Mouse (Mus musculus): ENCODE measurements around the gene Cyth1. TPM values are rescaled to one million over a fixed set of nuclear protein-coding genes. Genes with fewer than 3 reads are reported as not detected.

The Cyth1 gene
- polyA plus RNA-seq, 1 experiment from 2014 or later, result 11.5 TPM

DNA sequence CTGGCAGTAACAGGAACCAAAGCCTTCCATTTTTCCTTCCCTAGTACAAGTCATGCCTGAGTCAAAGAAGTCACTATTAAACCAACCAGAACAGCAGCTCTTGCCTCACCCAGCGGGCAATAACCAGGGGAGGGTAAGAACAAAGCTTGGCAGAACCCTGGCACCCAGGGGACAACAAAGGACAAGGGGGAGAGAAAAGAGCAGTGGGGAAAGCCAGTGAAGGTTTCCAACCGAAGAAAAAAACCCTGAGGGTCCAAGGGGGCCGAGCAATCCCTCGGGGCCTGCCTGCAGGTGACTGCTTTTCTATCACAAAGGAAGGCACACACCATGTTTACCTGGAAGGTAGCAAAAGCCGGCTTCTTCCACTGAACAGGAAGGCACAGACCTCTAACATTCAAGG is 1.7 kb downstream of the Cyth1 start:
- Histone ChIP-seq H3K4me3 (ENCODE audit: low read depth, low read length) (peak overlapping the region; percentile 77; the same call in 1 of the 2 replicates), H3K36me3 (ENCODE audit: control insufficient read depth, insufficient read depth, low read length) (no peaks in the 10 kb centered on the region), H3K4me1 (replicated peaks; ENCODE audit: control insufficient read depth, insufficient read depth, low read length) (peaks cover 8% of the 10 kb centered on the region), H3K4me2 (ENCODE audit: low read depth, low read length, severe bottlenecking) (peak overlapping the region; percentile 99; the same call in 1 of the 2 replicates), H3K9ac (ENCODE audit: low read length) (peak overlapping the region; percentile 17; the same call in 1 of the 2 replicates), H3K27me3 (ENCODE audit: control insufficient read depth, insufficient read depth, low read length) (no peaks in the 10 kb centered on the region), H3K27ac (ENCODE audit: low read depth, low read length) (no peak overlapping the region), H3K9me3 (ENCODE audit: control insufficient read depth, low read length) (no peaks in the 10 kb centered on the region)
- DNase-seq (ENCODE audit: low spot score) (no peak), ATAC-seq (replicated peaks; ENCODE audit: low FRiP score) (no peak)
- 55% methylated on average over 5 of the region's 5 CpGs for WGBS

DNA sequence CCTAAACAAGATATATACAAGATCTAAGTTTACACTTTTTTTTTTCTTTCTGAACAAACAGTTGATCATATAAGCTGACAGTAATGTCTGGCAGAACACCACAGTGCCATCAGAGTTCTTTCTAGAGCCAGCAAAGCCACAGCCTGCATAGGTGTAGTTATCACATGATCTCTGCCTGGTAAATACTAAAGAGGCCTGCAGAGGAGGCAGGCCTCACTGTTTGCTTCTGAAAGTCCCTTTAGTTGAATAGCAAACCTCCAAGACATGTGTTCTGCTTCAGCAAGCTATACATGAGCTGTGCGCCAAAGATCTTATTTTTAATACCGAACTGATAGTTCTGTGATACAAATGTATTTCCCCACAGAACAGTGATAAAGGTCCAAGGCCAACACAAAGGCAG is 3.3 kb downstream of the Cyth1 start:
- Histone ChIP-seq H3K4me3 (ENCODE audit: low read depth, low read length) (no peak overlapping the region), H3K9me3 (ENCODE audit: control insufficient read depth, low read length) (no peaks in the 10 kb centered on the region), H3K36me3 (ENCODE audit: control insufficient read depth, insufficient read depth, low read length) (no peaks in the 10 kb centered on the region), H3K4me2 (ENCODE audit: low read depth, low read length, severe bottlenecking) (no peak overlapping the region), H3K27me3 (ENCODE audit: control insufficient read depth, insufficient read depth, low read length) (no peaks in the 10 kb centered on the region), H3K27ac (ENCODE audit: low read depth, low read length) (no peak overlapping the region), H3K9ac (ENCODE audit: low read length) (no peak overlapping the region), H3K4me1 (replicated peaks; ENCODE audit: control insufficient read depth, insufficient read depth, low read length) (peaks cover 8% of the 10 kb centered on the region)
- DNase-seq (ENCODE audit: low spot score) (no peak), ATAC-seq (replicated peaks; ENCODE audit: low FRiP score) (no peak)
- WGBS, result 93% methylated on average over 2 of the region's 2 CpGs

DNA sequence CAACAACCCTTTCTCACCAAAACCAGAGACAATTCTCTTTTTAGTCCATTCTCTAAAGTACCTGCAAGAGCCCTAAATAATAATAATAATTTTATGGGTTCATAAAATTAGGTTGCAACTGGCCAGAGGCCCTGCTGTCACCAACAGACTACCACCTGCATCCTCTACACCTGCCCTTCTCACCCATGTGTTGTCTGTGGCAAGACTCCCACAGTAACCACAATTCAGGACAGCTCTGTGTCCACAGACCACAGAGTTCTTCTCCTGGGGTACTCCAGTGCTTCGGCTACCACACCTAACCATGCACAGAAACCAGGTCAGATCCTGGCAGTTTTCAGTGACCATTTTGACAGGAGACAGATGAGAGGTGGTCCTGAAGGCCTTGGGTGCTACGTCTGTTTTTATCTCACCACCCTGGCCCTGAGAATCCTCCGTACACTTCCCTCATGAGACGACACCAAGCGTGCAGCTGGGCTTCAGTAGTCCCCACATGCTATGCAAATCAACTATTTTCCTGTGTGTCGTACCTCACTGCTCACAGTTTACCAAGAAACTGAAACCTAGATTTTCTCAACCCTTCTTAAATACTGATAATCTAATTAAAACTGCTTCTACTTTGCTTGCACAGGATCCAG is 4.6 kb downstream of the Cyth1 start:
- Histone ChIP-seq H3K36me3 (ENCODE audit: control insufficient read depth, insufficient read depth, low read length) (no peaks in the 10 kb centered on the region), H3K4me3 (ENCODE audit: low read depth, low read length) (no peak overlapping the region), H3K27me3 (ENCODE audit: control insufficient read depth, insufficient read depth, low read length) (no peaks in the 10 kb centered on the region), H3K9ac (ENCODE audit: low read length) (no peak overlapping the region), H3K4me2 (ENCODE audit: low read depth, low read length, severe bottlenecking) (no peak overlapping the region), H3K27ac (ENCODE audit: low read depth, low read length) (no peak overlapping the region), H3K9me3 (ENCODE audit: control insufficient read depth, low read length) (no peaks in the 10 kb centered on the region), H3K4me1 (replicated peaks; ENCODE audit: control insufficient read depth, insufficient read depth, low read length) (peaks cover 11% of the 10 kb centered on the region)
- WGBS, result 92% methylated on average over 6 of the region's 6 CpGs
- ATAC-seq (replicated peaks; ENCODE audit: low FRiP score) (no peak), DNase-seq (ENCODE audit: low spot score) (no peak)

DNA sequence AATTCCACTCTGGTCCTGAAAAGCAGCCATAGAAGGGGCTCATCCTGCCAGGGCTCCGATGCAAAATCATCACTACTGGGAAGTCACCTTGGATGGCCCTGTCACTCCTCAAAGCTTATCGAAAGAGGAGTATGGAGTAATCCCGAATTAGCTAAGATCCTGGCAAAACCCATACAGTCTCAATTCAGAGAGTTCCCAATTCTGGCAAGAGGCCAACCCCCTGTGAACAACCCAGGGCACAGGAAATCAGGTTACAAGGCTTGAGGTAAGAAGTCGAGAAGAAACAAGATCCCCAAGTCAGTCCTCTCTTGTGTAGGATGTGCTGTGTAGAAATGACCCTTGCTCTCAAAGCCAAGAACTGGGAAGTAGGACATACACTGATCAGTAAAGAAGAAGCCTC is 5.9 kb downstream of the Cyth1 start:
- Histone ChIP-seq H3K27ac (ENCODE audit: low read depth, low read length) (no peak overlapping the region), H3K27me3 (ENCODE audit: control insufficient read depth, insufficient read depth, low read length) (no peaks in the 10 kb centered on the region), H3K4me1 (replicated peaks; ENCODE audit: control insufficient read depth, insufficient read depth, low read length) (peaks cover 11% of the 10 kb centered on the region), H3K9me3 (ENCODE audit: control insufficient read depth, low read length) (no peaks in the 10 kb centered on the region), H3K9ac (ENCODE audit: low read length) (no peak overlapping the region), H3K4me2 (ENCODE audit: low read depth, low read length, severe bottlenecking) (no peak overlapping the region), H3K4me3 (ENCODE audit: low read depth, low read length) (no peak overlapping the region), H3K36me3 (ENCODE audit: control insufficient read depth, insufficient read depth, low read length) (no peaks in the 10 kb centered on the region)
- ATAC-seq (replicated peaks; ENCODE audit: low FRiP score) (no peak), DNase-seq (ENCODE audit: low spot score) (no peak)
- WGBS, result 89% methylated on average over 4 of the region's 4 CpGs

DNA sequence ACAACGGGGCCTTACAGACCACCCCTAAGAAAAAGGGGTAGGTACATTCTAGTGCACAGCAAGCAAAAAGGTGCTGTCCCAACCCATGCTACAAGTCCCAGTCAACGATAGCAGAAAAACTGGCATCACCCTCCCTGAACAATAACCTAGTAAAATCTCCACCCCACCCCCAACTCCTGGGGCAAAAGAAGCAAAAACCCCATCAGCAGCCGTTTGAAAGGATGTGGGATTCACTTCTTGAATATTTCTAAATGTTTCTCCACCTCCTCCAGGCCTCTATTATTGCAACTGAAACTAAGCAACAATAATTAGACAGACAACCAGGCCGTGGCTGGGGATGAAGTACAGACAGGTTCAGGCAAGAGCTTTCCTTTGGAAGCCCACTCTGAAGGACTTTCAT is 8.0 kb downstream of the Cyth1 start:
- ATAC-seq (replicated peaks; ENCODE audit: low FRiP score) (no peak), DNase-seq (ENCODE audit: low spot score) (no peak)
- no peaks in the 10 kb centered on the region for H3K27me3 ChIP-seq (ENCODE audit: control insufficient read depth, insufficient read depth, low read length)
- no peak overlapping the region for H3K9ac ChIP-seq (ENCODE audit: low read length)
- no peak overlapping the region for H3K4me3 ChIP-seq (ENCODE audit: low read depth, low read length)
- no peak overlapping the region; the same call in 1 of the 2 replicates for H3K27ac ChIP-seq (ENCODE audit: low read depth, low read length)
- H3K36me3 ChIP-seq (ENCODE audit: control insufficient read depth, insufficient read depth, low read length), result no peaks in the 10 kb centered on the region
- H3K4me2 ChIP-seq (ENCODE audit: low read depth, low read length, severe bottlenecking), result no peak overlapping the region
- 76% methylated on average over 4 of the region's 4 CpGs for whole genome bisulfite sequencing
- H3K4me1 ChIP-seq (replicated peaks; ENCODE audit: control insufficient read depth, insufficient read depth, low read length), result peaks cover 8% of the 10 kb centered on the region
- H3K9me3 ChIP-seq (ENCODE audit: control insufficient read depth, low read length), result no peaks in the 10 kb centered on the region

DNA sequence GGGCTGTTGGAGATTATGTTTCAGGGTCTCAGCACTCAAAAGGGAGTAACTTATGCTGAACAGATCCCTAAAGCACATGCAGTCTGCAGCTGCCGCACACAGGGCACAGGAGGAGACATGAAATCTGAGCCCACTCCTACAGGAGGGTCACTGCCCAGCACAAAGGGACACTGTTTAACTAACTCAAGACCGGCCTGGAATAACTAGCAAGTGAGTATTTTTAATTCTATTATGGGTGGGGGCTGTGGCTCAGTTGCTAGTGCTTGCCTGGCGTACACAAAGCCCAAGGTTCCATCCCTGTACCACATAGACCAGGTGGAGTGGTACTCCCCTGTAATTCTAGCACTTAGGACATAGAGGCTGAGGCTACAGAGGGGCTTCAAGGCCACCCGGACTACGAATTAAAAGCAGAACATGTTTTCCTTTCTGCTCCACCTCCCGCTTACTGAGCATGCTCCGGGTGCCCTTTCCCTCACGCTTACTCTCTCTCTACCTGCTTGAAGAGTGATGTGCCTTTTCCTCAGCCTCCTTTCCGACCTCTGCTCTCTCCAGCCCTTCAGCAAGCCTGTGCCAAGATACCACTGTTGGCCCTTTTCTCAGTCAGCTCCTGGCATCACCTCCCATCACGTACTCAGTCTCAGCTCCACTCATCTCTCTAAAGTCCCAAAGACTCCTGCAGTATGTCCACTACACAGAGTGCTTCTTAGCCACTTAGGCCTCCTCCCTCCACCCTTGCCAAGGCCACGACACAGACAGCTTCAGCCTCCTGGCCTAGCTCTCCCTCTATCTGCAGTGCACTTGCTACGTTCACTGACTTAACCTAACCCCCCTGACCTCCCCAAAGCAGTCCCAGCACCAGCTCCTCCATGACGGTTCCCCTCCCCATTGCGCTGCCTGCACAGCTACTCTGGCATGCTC is 8.9 kb downstream of the Cyth1 start:
- Histone ChIP-seq H3K9me3 (ENCODE audit: control insufficient read depth, low read length) (no peaks in the 10 kb centered on the region), H3K4me3 (ENCODE audit: low read depth, low read length) (no peak overlapping the region), H3K4me1 (replicated peaks; ENCODE audit: control insufficient read depth, insufficient read depth, low read length) (peaks cover 8% of the 10 kb centered on the region), H3K9ac (ENCODE audit: low read length) (peak overlapping the region; percentile 12; the same call in 1 of the 2 replicates), H3K36me3 (ENCODE audit: control insufficient read depth, insufficient read depth, low read length) (no peaks in the 10 kb centered on the region), H3K27ac (ENCODE audit: low read depth, low read length) (peak overlapping the region; percentile 55), H3K4me2 (ENCODE audit: low read depth, low read length, severe bottlenecking) (no peak overlapping the region), H3K27me3 (ENCODE audit: control insufficient read depth, insufficient read depth, low read length) (no peaks in the 10 kb centered on the region)
- no peak for DNase-seq (ENCODE audit: low spot score)
- WGBS, result 51% methylated on average over 14 of the region's 14 CpGs
- ATAC-seq (replicated peaks; ENCODE audit: low FRiP score), result 0 out of 2 replicates have a peak, but pooled peaks have one; percentile 55

DNA sequence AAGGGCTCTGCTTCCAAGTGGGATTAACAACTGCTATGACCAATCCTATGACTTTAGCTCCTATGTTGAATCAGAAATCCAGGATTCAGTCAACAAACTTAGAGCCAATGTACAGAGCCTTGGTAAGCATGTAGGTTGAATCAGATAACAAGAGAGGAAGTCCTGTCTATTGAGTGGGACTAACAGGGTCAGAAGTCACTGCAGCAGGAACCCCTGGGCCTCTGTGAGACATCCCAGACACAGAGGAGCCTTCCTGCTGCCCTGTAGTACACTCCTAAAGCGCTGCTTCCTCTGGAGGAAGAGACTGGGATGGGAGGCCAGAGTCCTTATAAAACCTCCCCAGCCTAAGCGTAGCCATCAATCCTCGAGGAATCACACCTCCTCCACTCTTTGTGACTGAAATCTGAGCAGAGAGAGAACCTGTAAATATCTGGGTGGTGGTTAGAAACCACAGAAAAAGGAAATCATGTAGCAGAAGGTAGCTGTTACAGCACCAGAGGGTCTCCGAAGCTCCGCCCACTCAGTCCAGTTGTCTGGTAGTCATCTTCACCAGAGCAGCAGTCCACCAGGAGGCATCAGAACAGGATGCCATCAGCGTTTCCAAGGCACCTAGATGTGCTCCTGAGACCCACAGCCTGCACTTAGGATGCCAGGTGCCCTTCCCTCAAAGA is 11.7 kb downstream of the Cyth1 start:
- no peak for ATAC-seq (replicated peaks; ENCODE audit: low FRiP score)
- Histone ChIP-seq H3K4me1 (replicated peaks; ENCODE audit: control insufficient read depth, insufficient read depth, low read length) (peaks cover 8% of the 10 kb centered on the region), H3K27ac (ENCODE audit: low read depth, low read length) (no peak overlapping the region), H3K27me3 (ENCODE audit: control insufficient read depth, insufficient read depth, low read length) (no peaks in the 10 kb centered on the region), H3K9me3 (ENCODE audit: control insufficient read depth, low read length) (no peaks in the 10 kb centered on the region), H3K9ac (ENCODE audit: low read length) (no peak overlapping the region), H3K36me3 (ENCODE audit: control insufficient read depth, insufficient read depth, low read length) (no peaks in the 10 kb centered on the region), H3K4me3 (ENCODE audit: low read depth, low read length) (no peak overlapping the region), H3K4me2 (ENCODE audit: low read depth, low read length, severe bottlenecking) (no peak overlapping the region)
- WGBS, result 80% methylated on average over 6 of the region's 6 CpGs
- DNase-seq (ENCODE audit: low spot score), result no peak

DNA sequence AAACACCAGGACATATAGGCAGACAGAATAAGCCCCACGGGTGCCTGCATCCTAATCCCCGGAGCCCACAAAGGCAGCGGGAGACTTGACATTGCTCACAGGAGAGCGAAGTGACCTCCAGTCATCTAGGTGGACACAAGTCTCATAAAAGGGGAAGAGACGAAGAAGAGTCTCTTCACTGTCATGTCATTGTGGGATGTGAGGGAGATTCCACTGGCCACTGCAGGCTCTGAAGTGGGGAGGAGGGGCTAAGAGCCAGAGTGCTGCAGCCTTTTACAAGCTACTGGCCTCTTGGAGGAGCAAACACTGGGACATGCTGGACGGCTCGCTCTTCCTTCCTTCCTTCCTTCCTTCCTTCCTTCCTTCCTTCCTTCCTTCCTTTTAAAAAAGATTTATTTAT is 13.5 kb downstream of the Cyth1 start:
- Histone ChIP-seq H3K27ac (ENCODE audit: low read depth, low read length) (no peak overlapping the region), H3K27me3 (ENCODE audit: control insufficient read depth, insufficient read depth, low read length) (no peaks in the 10 kb centered on the region), H3K4me2 (ENCODE audit: low read depth, low read length, severe bottlenecking) (no peak overlapping the region), H3K4me1 (replicated peaks; ENCODE audit: control insufficient read depth, insufficient read depth, low read length) (peaks cover 8% of the 10 kb centered on the region), H3K4me3 (ENCODE audit: low read depth, low read length) (no peak overlapping the region), H3K9ac (ENCODE audit: low read length) (no peak overlapping the region), H3K36me3 (ENCODE audit: control insufficient read depth, insufficient read depth, low read length) (no peaks in the 10 kb centered on the region), H3K9me3 (ENCODE audit: control insufficient read depth, low read length) (no peaks in the 10 kb centered on the region)
- DNase-seq (ENCODE audit: low spot score) (no peak), ATAC-seq (replicated peaks; ENCODE audit: low FRiP score) (no peak)
- WGBS, result 80% methylated on average over 7 of the region's 7 CpGs

All from forebrain, embryonic 11.5 days (tissue).